Mouse (Mus musculus): ENCODE results near the gene Fbxl21. TPM values are rescaled to one million over a fixed set of nuclear protein-coding genes. Genes with fewer than 3 reads are reported as not detected.

The Fbxl21 gene
- total RNA-seq, 2 experiments from 2014 or later, result not detected

DNA sequence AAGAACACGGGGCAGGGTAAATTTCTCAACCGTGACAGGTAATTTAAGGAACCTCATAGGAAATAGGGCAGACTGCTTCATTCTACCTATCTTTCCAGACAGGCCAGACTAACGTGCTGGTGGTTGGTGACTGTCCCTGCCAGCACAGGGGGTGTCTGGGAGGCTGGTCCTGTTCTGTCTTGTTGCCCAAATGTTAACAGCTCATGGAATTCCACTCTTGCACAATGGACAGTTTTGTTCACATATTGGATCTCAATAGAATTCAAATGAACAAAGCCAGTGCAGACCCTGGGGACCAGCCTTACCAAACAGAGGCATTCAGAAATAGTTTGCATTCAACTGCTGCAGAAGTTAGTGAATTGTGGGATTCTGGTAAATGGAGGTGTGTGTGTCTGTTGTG is 22.7 kb downstream of the Fbxl21 start:
- TF ChIP-seq CTCF (IDR thresholded peaks at IDR 0.05), result no peak
- intact Hi-C loops (cut with DNase I), result no loop called here
- no peak for DNase-seq
- H3K27ac ChIP-seq, result no peak overlapping the region
- no peak overlapping the region for H3K4me3 ChIP-seq

DNA sequence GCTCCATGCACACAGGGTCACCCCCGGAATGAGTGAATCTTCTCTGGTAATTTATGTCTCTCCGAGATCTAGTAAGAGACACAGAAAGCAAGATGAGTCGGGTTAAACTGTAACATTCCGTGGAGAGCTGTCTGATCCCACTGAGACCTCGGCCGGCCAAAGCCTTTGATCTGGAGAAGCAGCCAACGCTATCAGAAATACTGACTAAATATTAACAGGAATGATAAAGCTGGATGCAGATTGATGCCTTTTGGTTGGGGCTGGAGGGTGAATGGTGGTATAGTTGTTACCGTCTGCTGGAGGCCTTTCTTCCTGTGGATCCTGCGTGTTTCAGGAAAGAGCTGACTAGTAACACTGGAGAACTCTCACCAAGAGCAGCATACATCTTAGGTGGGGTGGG is 26.1 kb downstream of the Fbxl21 start, which contains the start of gene Lect2:
Lect2 (minus strand) TSS at position 102 of the 400 bp plus-strand sequence.
- intact Hi-C loops (cut with DNase I), result no loop called here
- no peak for DNase-seq
- Histone ChIP-seq H3K27ac (no peak within 1 kb of the TSS), H3K4me3 (no peak within 1 kb of the TSS)
- no peak for TF ChIP-seq CTCF (IDR thresholded peaks at IDR 0.05)

DNA sequence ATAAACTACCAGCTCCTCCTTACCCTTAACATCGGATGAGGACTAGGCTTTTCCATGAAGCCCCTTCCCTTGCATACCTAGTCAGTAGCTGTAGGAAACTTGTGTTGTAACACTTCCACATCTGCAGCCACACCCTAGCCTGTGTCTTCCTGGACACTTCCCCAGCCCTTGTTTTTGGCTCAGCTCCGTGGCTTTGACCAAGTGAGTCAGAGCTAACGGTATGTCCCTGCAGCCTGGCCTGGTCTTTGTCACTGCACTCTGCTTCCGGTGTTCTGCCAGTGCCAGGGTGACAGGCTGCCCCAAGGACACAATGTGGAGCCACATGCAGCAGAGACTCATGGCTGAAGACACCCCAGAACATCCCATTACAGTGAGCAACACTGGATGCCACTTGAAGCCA is 27.1 kb downstream of the Fbxl21 start:
- intact Hi-C loops (cut with DNase I), result no loop called here
- no peak for TF ChIP-seq CTCF (IDR thresholded peaks at IDR 0.05)
- no peak overlapping the region for H3K4me3 ChIP-seq
- no peak overlapping the region for H3K27ac ChIP-seq
- DNase-seq, result peak; percentile 59

DNA sequence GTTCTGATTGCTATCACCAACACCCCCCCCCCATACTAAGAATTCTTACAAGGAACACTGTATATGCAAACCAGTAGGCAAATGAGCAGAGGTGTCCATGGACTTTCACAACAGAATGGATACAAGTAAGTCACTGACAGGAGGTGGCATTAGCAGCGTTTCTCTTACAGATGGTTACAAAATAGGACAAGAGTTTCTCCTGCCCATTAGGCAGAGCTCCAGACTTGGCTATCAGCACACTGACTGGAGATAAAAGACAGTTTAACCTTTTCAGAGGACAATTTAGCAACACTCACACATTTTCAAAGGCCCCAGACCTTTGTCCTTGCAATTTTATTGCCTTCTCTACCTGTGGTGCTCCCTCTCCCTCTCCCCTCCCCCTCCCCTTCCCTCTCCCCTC is 28.3 kb downstream of the Fbxl21 start:
- DNase-seq, result no peak
- TF ChIP-seq CTCF (IDR thresholded peaks at IDR 0.05), result no peak
- Histone ChIP-seq H3K4me3 (no peak overlapping the region), H3K27ac (no peak overlapping the region)
- intact Hi-C loops (cut with DNase I), result loop anchor here (10.0 kb wide), 1 partner anchor 76 kb away; no protein-coding TSS in a partner anchor

DNA sequence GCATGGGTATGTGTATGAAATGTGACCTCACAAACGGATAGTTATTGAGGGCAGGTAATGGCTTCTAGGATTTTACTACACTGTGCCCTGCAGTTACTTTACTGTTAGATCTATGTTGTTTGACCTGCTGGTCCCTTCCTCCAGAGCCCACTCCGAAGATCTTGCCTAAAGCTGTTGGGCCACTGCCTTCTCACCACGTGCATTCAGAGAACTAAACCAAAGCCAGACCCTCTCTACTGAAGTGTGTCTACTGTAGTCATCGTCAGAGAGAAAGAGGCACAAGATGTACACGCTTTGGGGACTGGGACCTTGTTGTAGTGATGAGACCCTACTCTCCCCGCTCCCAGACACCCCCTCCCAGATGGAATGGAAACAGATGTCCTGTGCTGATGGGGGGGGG is 29.4 kb downstream of the Fbxl21 start:
- TF ChIP-seq CTCF (IDR thresholded peaks at IDR 0.05), result no peak
- Histone ChIP-seq H3K27ac (no peak overlapping the region), H3K4me3 (no peak overlapping the region)
- no peak for DNase-seq
- intact Hi-C loops (cut with DNase I), result loop anchor here (10.0 kb wide), 1 partner anchor 77 kb away; no protein-coding TSS in a partner anchor

DNA sequence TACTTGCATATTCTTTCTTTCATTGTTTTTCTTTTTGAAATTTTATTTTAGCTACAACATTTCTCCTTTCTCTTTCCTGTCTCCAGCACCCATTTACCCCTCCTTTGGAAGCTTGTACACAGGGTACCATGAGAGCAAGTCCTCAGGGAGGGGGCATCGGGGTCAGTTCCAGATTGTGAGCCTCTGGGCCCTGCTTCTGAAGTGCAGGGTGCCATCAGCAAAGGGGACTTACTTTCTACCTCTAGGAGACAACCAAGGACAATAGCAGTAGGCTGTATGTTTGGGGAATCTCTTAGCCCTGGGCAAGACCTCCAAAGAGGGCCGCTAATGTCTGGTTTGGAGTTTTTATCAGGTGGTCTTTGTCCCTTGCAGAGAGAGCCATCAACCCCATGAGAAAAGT is 31.7 kb downstream of the Fbxl21 start:
- intact Hi-C loops (cut with DNase I), result loop anchor here (10.0 kb wide), 1 partner anchor 79 kb away; no protein-coding TSS in a partner anchor
- TF ChIP-seq CTCF (IDR thresholded peaks at IDR 0.05), result no peak
- no peak for DNase-seq
- Histone ChIP-seq H3K4me3 (no peak overlapping the region), H3K27ac (no peak overlapping the region)

DNA sequence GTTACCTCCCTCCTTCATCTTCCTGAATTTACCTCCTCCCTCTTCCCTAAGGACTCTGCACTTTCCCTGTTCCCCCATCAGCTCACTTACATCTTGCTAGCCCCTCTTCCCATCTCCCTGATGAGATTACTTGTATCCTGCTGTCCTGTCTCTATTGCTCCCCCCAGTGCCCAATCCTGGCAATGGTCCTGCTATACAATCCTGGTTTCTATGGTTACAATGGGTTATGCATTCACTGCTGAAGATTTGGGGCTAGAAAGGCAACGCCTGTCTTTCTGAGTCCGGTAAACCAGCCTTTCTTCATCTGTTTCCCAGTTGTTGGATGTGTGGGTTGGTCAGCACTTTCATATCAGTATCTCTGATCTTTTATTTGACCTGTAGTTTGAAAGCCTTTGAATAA is 32.1 kb downstream of the Fbxl21 start:
- no peak overlapping the region for H3K27ac ChIP-seq
- no peak overlapping the region for H3K4me3 ChIP-seq
- intact Hi-C loops (cut with DNase I), result loop anchor here (10.0 kb wide), 1 partner anchor 80 kb away; no protein-coding TSS in a partner anchor
- no peak for DNase-seq
- no peak for TF ChIP-seq CTCF (IDR thresholded peaks at IDR 0.05)

DNA sequence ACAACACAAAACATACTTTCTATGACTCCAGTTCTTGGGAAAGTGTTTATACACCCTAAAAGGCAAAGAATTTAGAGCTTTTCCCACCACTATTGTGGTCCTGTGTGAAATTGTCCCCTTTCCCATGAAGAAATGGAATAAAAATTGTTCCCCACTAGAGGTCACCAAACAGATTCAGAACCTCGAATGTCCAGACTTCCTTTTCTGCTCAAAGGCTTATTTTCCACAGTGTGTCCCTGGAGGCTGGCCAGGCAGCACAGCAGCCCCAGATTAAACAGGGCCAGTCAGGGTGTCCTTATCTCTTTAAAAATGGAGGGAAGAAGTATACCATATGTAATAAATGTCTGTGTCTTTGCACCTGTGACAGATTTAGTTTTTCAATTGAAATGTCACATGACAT is 33.7 kb downstream of the Fbxl21 start:
- H3K27ac ChIP-seq, result no peak overlapping the region
- intact Hi-C loops (cut with DNase I), result loop anchor here (5.0 to 10.0 kb wide), 3 partner anchors 81 to 201 kb away; no protein-coding TSS in a partner anchor
- no peak overlapping the region for H3K4me3 ChIP-seq
- DNase-seq, result peak; percentile 56
- peak; percentile 60 for TF ChIP-seq CTCF (IDR thresholded peaks at IDR 0.05)

DNA sequence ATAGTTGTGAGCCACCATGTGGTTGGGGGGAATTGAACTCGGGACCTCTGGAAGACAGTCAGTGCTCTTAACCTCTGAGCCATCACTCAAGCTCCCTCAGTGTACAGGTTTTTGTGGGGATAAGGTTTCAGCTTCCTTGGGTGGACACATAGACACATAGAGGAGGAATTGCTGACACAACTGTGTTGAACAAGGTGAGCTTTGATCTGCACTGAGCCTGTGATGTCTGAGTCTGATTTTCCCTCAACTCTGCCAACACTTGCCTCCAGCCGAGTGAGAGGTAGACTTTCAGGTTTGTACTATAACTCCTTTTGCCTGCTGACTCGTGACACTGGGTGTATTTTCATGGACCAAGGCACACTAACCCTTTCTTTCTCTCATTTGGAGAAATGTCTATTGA is 34.4 kb downstream of the Fbxl21 start:
- Histone ChIP-seq H3K27ac (no peak overlapping the region), H3K4me3 (no peak overlapping the region)
- no peak for TF ChIP-seq CTCF (IDR thresholded peaks at IDR 0.05)
- intact Hi-C loops (cut with DNase I), result loop anchor here (5.0 to 10.0 kb wide), 3 partner anchors 82 to 201 kb away; no protein-coding TSS in a partner anchor
- no peak for DNase-seq

DNA sequence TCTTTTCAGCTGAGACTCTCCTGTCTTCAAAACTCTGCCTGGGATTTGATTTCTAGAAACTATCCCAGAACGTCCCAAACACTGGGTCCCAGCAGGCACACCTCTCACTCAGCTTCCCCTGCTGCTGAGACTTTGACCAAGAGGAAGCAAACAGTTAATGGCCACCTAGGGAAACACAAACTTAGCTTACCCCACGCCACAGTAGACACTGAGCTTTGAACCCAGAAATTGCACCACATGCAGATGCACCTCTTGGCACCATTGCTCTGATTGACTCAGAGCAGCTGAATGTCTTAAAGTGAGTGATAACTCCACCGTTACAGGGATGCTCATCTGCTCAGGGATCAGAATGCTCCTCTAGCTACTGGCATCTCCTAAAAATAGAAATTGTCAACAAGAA is 36.5 kb downstream of the Fbxl21 start:
- DNase-seq, result no peak
- no peak overlapping the region for H3K27ac ChIP-seq
- intact Hi-C loops (cut with DNase I), result loop anchor here (5.0 to 10.0 kb wide), 3 partner anchors 84 to 198 kb away; no protein-coding TSS in a partner anchor
- no peak for TF ChIP-seq CTCF (IDR thresholded peaks at IDR 0.05)
- H3K4me3 ChIP-seq, result no peak overlapping the region

DNA sequence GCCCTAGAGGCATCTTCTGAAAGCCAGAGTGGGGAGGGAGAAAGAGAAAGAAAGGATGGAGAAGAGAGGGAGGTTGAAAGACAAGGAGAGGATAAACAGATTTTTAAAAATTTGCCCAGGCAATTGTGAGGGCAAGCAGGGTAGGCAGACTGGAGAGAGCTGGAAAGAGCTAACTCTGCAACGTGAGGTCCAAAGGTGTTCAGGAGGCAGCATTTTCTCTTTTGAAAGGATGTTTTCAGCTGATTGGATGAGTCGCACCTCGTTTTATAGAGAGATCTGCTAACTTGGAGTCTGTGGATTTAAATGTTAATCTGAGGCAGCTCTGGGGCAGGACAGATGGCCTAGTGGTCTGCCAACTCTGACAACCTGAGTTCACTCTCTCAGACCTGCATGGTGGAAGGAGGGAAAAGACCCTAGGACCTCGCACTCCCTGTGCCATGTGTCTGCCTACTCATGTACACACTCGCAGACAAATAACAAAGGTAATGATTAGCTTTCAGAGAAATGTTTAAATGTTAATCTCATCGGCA is 37.6 kb downstream of the Fbxl21 start:
- no peak for DNase-seq
- no peak overlapping the region for H3K27ac ChIP-seq
- intact Hi-C loops (cut with DNase I), result loop anchor here (5.0 to 10.0 kb wide), 3 partner anchors 85 to 197 kb away; no protein-coding TSS in a partner anchor
- no peak for TF ChIP-seq CTCF (IDR thresholded peaks at IDR 0.05)
- H3K4me3 ChIP-seq, result no peak overlapping the region

DNA sequence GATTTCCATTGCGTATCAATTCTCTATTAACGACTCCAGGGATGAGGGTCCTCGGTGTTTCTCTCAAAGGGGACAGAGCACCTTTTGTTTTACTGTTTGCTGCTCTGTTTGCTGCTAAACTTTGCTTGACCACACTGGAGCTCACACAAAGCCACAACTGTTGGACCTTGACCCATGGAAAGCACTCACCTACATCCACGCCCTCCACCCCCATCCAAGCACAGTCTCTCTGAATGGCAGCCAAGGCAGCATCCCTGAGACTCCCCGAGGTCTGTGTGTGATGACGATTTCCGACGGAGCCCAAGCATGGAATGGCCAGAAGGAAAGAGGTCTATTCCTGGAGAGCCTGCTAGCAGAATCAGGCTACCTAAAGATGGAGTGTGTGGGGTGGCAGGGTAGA is 38.9 kb downstream of the Fbxl21 start:
- H3K27ac ChIP-seq, result no peak overlapping the region
- TF ChIP-seq CTCF (IDR thresholded peaks at IDR 0.05), result no peak
- intact Hi-C loops (cut with DNase I), result no loop called here
- DNase-seq, result no peak
- H3K4me3 ChIP-seq, result no peak overlapping the region

DNA sequence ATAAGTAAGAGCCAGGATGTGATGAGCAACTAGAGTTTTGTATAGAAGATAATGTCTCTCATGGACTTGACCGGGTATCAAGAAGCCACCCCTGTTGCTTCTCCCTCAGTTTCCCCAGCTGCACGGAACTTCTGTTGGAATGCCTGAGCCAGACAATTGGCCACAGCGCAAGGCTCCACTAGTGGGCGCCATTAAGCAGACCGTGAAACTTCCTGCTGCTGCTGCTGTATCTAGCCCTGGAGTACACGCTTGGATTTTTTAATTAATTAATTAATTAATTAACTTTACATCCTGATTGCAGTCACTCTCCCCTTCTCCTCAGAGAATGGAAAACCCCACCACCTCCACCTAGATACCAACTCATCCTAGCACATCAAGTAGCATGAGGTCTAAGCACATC is 40.8 kb downstream of the Fbxl21 start:
- DNase-seq, result peak; percentile 55
- TF ChIP-seq CTCF (IDR thresholded peaks at IDR 0.05), result peak; percentile 76
- intact Hi-C loops (cut with DNase I), result loop anchor here (1.0 kb wide), 1 partner anchor 95 kb away; no protein-coding TSS in a partner anchor
- Histone ChIP-seq H3K4me3 (no peak overlapping the region), H3K27ac (no peak overlapping the region)

DNA sequence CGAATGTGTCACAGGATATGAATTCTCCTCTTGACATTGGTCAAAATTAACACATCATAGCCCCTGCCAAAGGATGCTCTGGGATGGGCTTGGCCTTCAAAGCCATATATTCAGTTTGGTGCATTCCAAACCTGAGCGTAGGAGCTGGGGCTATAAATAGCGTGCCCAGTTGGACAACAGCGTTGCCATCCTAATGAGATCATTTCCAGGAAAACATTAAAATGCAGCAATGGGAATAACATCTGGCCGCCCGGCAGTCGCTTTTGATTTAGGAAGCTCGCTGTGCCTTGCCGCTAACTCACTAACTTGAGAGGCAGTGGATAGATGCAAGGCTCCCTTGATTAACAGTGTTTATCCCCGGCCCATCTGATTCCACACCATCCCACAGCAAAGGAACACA is 44.1 kb downstream of the Fbxl21 start:
- no peak for TF ChIP-seq CTCF (IDR thresholded peaks at IDR 0.05)
- H3K4me3 ChIP-seq, result peak overlapping the region; percentile 28; the same call in 1 of the 2 replicates
- no peak for DNase-seq
- H3K27ac ChIP-seq, result peak overlapping the region; percentile 63
- intact Hi-C loops (cut with DNase I), result loop anchor here (5.0 kb wide), 1 partner anchor 71 kb away; no protein-coding TSS in a partner anchor

Measured in gastrocnemius, adult 2 months (tissue).